Mouse (Mus musculus) brain, embryonic 14.5 days (tissue): ENCODE results near the gene Cavin2.

Source experiments
- CTCF ChIP-seq: fragments of 200-500 bp; IDR thresholded peaks from 2 replicates; pipeline ENCODE4 v1.5.1; 2012; ENCODE audit warnings: inconsistent platforms, mild to moderate bottlenecking, moderate library complexity, borderline replicate concordance; ENCODE audit not compliant: insufficient read depth, insufficient read length; ENCODE audit errors: extremely low read depth
- POLR2A ChIP-seq: fragments of 200-500 bp; IDR thresholded peaks from 2 replicates; pipeline ENCODE4 v1.6.1; 2012; ENCODE audit warnings: mild to moderate bottlenecking, inconsistent platforms, borderline replicate concordance; ENCODE audit not compliant: poor library complexity, insufficient read depth, insufficient read length, severe bottlenecking; ENCODE audit errors: extremely low read depth

- TF ChIP-seq POLR2A (no peak), CTCF (no peak)
These were observed 45.4 kb downstream of the Cavin2 start for GRCm38 (mm10) chr1:51334289-51334688.
